Mouse (Mus musculus) kidney, embryonic 14.5 days (tissue): ENCODE results near the gene Slmap. TPM values are rescaled to one million over a fixed set of nuclear protein-coding genes. Genes with fewer than 3 reads are reported as not detected.

Experiments
- ATAC-seq: fragments of 200-750 bp; cut with Nextera tagmentation; 2 replicates; pipeline ENCODE4 v1.8.0; 2017; ENCODE audit warnings: moderate number of reproducible peaks, mild to moderate bottlenecking, moderate TSS enrichment, moderate library complexity; ENCODE audit not compliant: low FRiP score, low TSS enrichment
- H3K27ac ChIP-seq: fragments of 300-500 bp; sonication (generic); 2 replicates; pipeline ENCODE4 v1.5.1; 2014; ENCODE audit warnings: low read depth, mild to moderate bottlenecking, low read length, moderate library complexity, mixed read lengths
- H3K27me3 ChIP-seq: fragments of 300-500 bp; sonication (generic); 2 replicates; pipeline ENCODE4 v1.6.1; 2014; ENCODE audit warnings: mild to moderate bottlenecking, low read length; ENCODE audit not compliant: control insufficient read depth, insufficient read depth
- H3K36me3 ChIP-seq: fragments of 300-500 bp; sonication (generic); 2 replicates; pipeline ENCODE4 v1.6.1; 2014; ENCODE audit warnings: low read length, mixed read lengths; ENCODE audit not compliant: control insufficient read depth, insufficient read depth
- H3K4me1 ChIP-seq: fragments of 300-500 bp; sonication (generic); 2 replicates; pipeline ENCODE4 v1.6.1; 2014; ENCODE audit warnings: low read length, mixed read lengths; ENCODE audit not compliant: control insufficient read depth, insufficient read depth
- H3K4me2 ChIP-seq: fragments of 300-500 bp; sonication (generic); replicated peaks from 2 replicates; pipeline ENCODE4 v1.6.1; 2014; ENCODE audit warnings: low read depth, mild to moderate bottlenecking, low read length
- H3K4me3 ChIP-seq: fragments of 300-500 bp; sonication (generic); 2 replicates; pipeline ENCODE4 v1.5.1; 2014; ENCODE audit warnings: mild to moderate bottlenecking, low read length
- H3K9ac ChIP-seq: fragments of 300-500 bp; sonication (generic); 2 replicates; pipeline ENCODE4 v1.6.1; 2014; ENCODE audit warnings: low read depth, mild to moderate bottlenecking, low read length, moderate library complexity
- H3K9me3 ChIP-seq: fragments of 300-500 bp; sonication (generic); 2 replicates; pipeline ENCODE4 v1.6.1; 2016; ENCODE audit warnings: low read length; ENCODE audit not compliant: control insufficient read depth
- WGBS: fragments of 180-500 bp; shearing (Covaris S2); extraction: QIAGEN DNeasy Blood & Tissue Kit; methylation state at CpG from one replicate; pipeline ENCODE4 v1.1.7; 2014; 5-methylcytosine and 5-hydroxymethylcytosine counted together
- polyA plus RNA-seq: library from polyadenylated mRNA; unstranded; fragments of >200 nt; fragmentation: Nextera tagmentation; extraction: Ambion mirVana; gene quantifications from 2 replicates; pipeline ENCODE4 v1.2.1, GENCODE M21; 2014

The Slmap gene
- polyA plus RNA-seq, 1 experiment from 2014 or later, result 26.8 TPM

DNA sequence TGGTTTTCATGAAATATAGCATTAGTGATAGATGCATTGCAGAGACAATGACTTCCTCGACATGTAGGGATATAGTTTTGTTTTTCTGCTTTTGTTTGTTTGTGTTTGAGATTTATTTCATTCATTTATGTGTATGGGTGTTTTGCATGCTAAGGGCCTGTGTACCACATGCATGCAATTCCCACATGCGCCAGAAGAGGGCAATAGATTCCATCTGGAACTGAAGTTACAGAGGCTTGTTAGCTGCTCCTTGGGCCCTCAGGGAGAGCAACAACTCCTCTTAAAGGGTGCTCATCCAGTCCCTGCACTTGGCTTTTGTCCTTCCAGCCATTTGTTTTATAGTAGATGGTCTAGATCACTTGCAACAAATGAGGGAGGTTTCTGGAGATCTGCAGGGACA is 158.1 kb downstream of the Slmap start:
- no peaks in the 10 kb centered on the region for H3K9me3 ChIP-seq
- H3K4me3 ChIP-seq, result no peak overlapping the region
- no peak overlapping the region for H3K27ac ChIP-seq
- no peaks in the 10 kb centered on the region for H3K4me1 ChIP-seq
- no peak overlapping the region for H3K4me2 ChIP-seq
- ATAC-seq, result no peak
- H3K36me3 ChIP-seq, result no peaks in the 10 kb centered on the region
- H3K9ac ChIP-seq, result no peak overlapping the region
- H3K27me3 ChIP-seq, result no peaks in the 10 kb centered on the region
- 6% methylated on average over 2 of the region's 2 CpGs for WGBS

Other genes starting within 250 kb of the Slmap start
- gene Dennd6a, start 38.9 kb upstream of the Slmap start, polyA plus RNA-seq, result 41.8 and 46.3 TPM in 2 replicates
- gene Arf4, start 103.1 kb upstream of the Slmap start, polyA plus RNA-seq, result 549 and 626 TPM in 2 replicates
- 11.3 and 12.5 TPM in 2 replicates for gene Pde12, start 135.0 kb upstream of the Slmap start, polyA plus RNA-seq
- gene Dnah12, start 158.3 kb upstream of the Slmap start, polyA plus RNA-seq, result 0.01 and 0.06 TPM in 2 replicates